ENCODE assay signal across 8 mouse cellular contexts in the genomic region with DNA sequence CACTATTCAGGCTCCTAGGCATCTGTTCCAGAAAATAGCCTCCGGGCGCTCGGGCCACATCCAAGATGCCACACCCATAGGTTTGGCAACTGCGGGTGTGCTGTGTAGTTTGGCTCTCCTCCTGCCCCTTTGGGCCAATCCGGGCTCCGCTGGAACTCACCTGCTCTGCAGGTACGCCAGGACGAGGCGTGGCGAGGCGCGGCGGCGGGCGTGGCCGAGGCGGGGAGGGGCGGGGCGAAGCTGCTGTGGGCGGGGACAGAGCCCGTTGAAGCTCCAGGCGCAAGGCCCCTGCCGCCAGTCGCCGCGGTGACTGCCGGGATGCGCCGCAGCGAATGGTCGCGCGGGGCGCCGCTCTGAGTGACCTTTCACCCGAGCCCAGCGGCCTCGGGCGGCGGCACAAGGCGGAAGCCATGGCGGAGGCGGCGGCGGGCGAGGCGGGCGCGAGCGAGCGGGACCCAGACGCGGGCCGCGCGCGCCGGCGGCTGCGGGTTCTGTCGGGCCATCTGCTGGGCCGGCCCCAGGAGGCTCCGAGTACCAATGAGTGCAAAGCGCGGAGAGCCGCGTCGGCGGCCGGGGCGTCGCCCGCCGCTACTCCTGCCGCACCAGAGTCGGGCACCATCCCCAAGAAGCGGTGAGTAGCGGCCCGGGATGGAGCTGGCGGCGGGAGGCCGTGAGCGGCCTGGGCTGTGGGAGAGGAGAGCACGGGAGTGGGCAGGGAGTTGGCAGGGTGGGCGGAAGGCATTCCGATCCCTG. TPM values are rescaled to one million over a fixed set of nuclear protein-coding genes. Genes with fewer than 3 reads are reported as not detected.
DNase-seq lines count a peak whose midpoint lies in the region; ATAC-seq and TF ChIP-seq lines count a peak whose summit lies in the region.

A gene (plus strand): TSS at position 297 of the 753 bp plus-strand sequence.

- TF ChIP-seq RAD21 in CH12.LX (IDR thresholded peaks at IDR 0.05; ENCODE audit: low read depth, low read length), result no peak

- H3K27ac ChIP-seq in CH12.LX (ENCODE audit: insufficient read depth, low read depth), result no peak within 1 kb of the TSS
- peak within 1 kb of the TSS; percentile 75 for H3K27ac ChIP-seq in forebrain, embryonic 12.5 days
- H3K27ac ChIP-seq in liver, postnatal 0 days (ENCODE audit: low read depth), result peak within 1 kb of the TSS; percentile 94
- peak within 1 kb of the TSS; percentile 74 for H3K27ac ChIP-seq in neural tube, embryonic 14.5 days (ENCODE audit: low read depth, low read length)

- peak; percentile 87 for TF ChIP-seq POLR2A in CH12.LX (IDR thresholded peaks at IDR 0.05; ENCODE audit: low read depth, low read length)

- ATAC-seq in forebrain, embryonic 12.5 days (ENCODE audit: low FRiP score), result peak; percentile 95
- peak; percentile 96 for ATAC-seq in liver, postnatal 0 days
- ATAC-seq in neural tube, embryonic 14.5 days (ENCODE audit: low read depth), result peak; percentile 96

- H3K4me1 ChIP-seq in CH12.LX (ENCODE audit: control insufficient read depth in 1 of 2, insufficient read depth in 2 of 2), result peaks cover 15 to 54% of the 10 kb centered on the region in 2 experiments
- peaks cover 20% of the 10 kb centered on the region for H3K4me1 ChIP-seq in forebrain, embryonic 12.5 days
- H3K4me1 ChIP-seq in liver, postnatal 0 days (ENCODE audit: insufficient read depth), result peaks cover 15% of the 10 kb centered on the region
- peaks cover 12% of the 10 kb centered on the region for H3K4me1 ChIP-seq in neural tube, embryonic 14.5 days (ENCODE audit: control insufficient read depth, insufficient read depth, low read length)

- under 1% methylated on average over 75 of the region's 86 CpGs for WGBS in forebrain, embryonic 12.5 days
- whole genome bisulfite sequencing in large intestine, adult 2 months, result under 1% methylated on average over 73 of the region's 86 CpGs
- under 1% methylated on average over 74 of the region's 86 CpGs for WGBS in liver, postnatal 0 days (ENCODE audit: insufficient replicate concordance)
- 0% methylated on average over 85 of the region's 86 CpGs for WGBS in neural tube, embryonic 14.5 days

- in situ Hi-C loops in CH12.LX (cut with MboI; ENCODE audit: low pct_ligation_motif_present, low pct_unique_long_range_greater_than_20kb, low sequenced_read_pairs), result no loop called here

- intact Hi-C loops in heart, postnatal 10 days (cut with DNase I), result loop anchor here (5.0 kb wide), 1 partner anchor 40 kb away; no protein-coding TSS in a partner anchor

- peak; percentile 73 for DNase-seq in CH12.LX (ENCODE audit: extremely low read depth)
- peak; percentile 71 for DNase-seq in c-Kit-positive CD71-positive TER-119-negative erythroid progenitor cells, embryonic 14.5 days (ENCODE audit: low read depth)
- peak; percentile 88 to 93 for DNase-seq in heart, postnatal 10 days
- peak; percentile 82 for DNase-seq in large intestine, adult 2 months (ENCODE audit: low read depth, low spot score)
- peak; percentile 94 for DNase-seq in liver, postnatal 0 days
- peak; percentile 89 for DNase-seq in testis, postnatal 10 days (ENCODE audit: low spot score)

- dilution Hi-C loops in CH12.LX (cut with MboI; ENCODE audit: extremely low pct_ligation_motif_present, extremely low pct_unique_long_range_greater_than_20kb, low sequenced_read_pairs), result no loop called here

- H3K4me2 ChIP-seq in CH12.LX (ENCODE audit: insufficient read depth, low read depth, poor library complexity, severe bottlenecking), result peak within 1 kb of the TSS; percentile 92
- peak within 1 kb of the TSS; percentile 71 for H3K4me2 ChIP-seq in forebrain, embryonic 12.5 days
- peak within 1 kb of the TSS; percentile 90 for H3K4me2 ChIP-seq in liver, postnatal 0 days (ENCODE audit: low read depth, low read length)
- peak within 1 kb of the TSS; percentile 79 for H3K4me2 ChIP-seq in neural tube, embryonic 14.5 days (ENCODE audit: low read depth, low read length)

- no peaks in the 10 kb centered on the region for H3K9me3 ChIP-seq in CH12.LX (replicated peaks; ENCODE audit: low read length)
- H3K9me3 ChIP-seq in forebrain, embryonic 12.5 days, result no peaks in the 10 kb centered on the region
- no peaks in the 10 kb centered on the region for H3K9me3 ChIP-seq in liver, postnatal 0 days (ENCODE audit: low read length)
- no peaks in the 10 kb centered on the region for H3K9me3 ChIP-seq in neural tube, embryonic 14.5 days (ENCODE audit: control insufficient read depth, low read length)

- TF ChIP-seq CTCF in CH12.LX (conservative IDR thresholded peaks at IDR 0.05 in 1 of 2, IDR thresholded peaks at IDR 0.05 in 1 of 2; ENCODE audit: low read depth in 2 of 2, low read length in 2 of 2), result no peak
- 0 out of 2 replicates have a peak, but pooled peaks have one; percentile 1 for TF ChIP-seq CTCF in liver, postnatal 0 days (IDR thresholded peaks at IDR 0.05; ENCODE audit: low read depth)

- H3K27me3 ChIP-seq in CH12.LX (replicated peaks), result no peaks in the 10 kb centered on the region
- H3K27me3 ChIP-seq in forebrain, embryonic 12.5 days, result 0 out of 2 replicates have a peak, but pooled peaks cover 3% of the 10 kb centered on the region
- no peaks in the 10 kb centered on the region for H3K27me3 ChIP-seq in liver, postnatal 0 days (ENCODE audit: insufficient read depth, low read length)
- no peaks in the 10 kb centered on the region; the same call in 1 of the 2 replicates for H3K27me3 ChIP-seq in neural tube, embryonic 14.5 days (ENCODE audit: control insufficient read depth, insufficient read depth, low read length)

- H3K36me3 ChIP-seq in CH12.LX (replicated peaks in 1 of 2; ENCODE audit: control insufficient read depth in 1 of 2, insufficient read depth in 1 of 2, low read length in 1 of 2), result peaks cover 3 to 19% of the 10 kb centered on the region in 2 experiments
- H3K36me3 ChIP-seq in forebrain, embryonic 12.5 days (replicated peaks), result no peaks in the 10 kb centered on the region
- H3K36me3 ChIP-seq in liver, postnatal 0 days (replicated peaks; ENCODE audit: insufficient read depth, low read length), result no peaks in the 10 kb centered on the region
- H3K36me3 ChIP-seq in neural tube, embryonic 14.5 days (ENCODE audit: control insufficient read depth, insufficient read depth, low read length), result no peaks in the 10 kb centered on the region

- peak within 1 kb of the TSS; percentile 71 for H3K9ac ChIP-seq in CH12.LX (ENCODE audit: insufficient read depth, low read depth)
- H3K9ac ChIP-seq in forebrain, embryonic 12.5 days, result peak within 1 kb of the TSS; percentile 90
- peak within 1 kb of the TSS; percentile 91 for H3K9ac ChIP-seq in liver, postnatal 0 days (replicated peaks)
- H3K9ac ChIP-seq in neural tube, embryonic 14.5 days (replicated peaks; ENCODE audit: low read depth, low read length), result peak within 1 kb of the TSS; percentile 81

- peaks cover 40% of the 10 kb centered on the region for H3K79me2 ChIP-seq in CH12.LX (replicated peaks; ENCODE audit: control insufficient read depth, extremely low read depth, insufficient read depth, poor library complexity, severe bottlenecking)

- no peak for TF ChIP-seq EP300 in CH12.LX (IDR thresholded peaks at IDR 0.05; ENCODE audit: low read length)
- no peak for TF ChIP-seq EP300 in liver, postnatal 0 days (IDR thresholded peaks at IDR 0.05; ENCODE audit: low read depth)

- H3K4me3 ChIP-seq in CH12.LX (replicated peaks in 1 of 3; ENCODE audit: low read depth in 2 of 3, low read length in 2 of 3, poor library complexity in 1 of 3), result peak within 1 kb of the TSS; percentile 69 to 94 (median 92)
- H3K4me3 ChIP-seq in forebrain, embryonic 12.5 days (replicated peaks), result peak within 1 kb of the TSS; percentile 92
- peak within 1 kb of the TSS; percentile 93 for H3K4me3 ChIP-seq in liver, postnatal 0 days (ENCODE audit: low read depth, low read length)
- peak within 1 kb of the TSS; percentile 88 for H3K4me3 ChIP-seq in neural tube, embryonic 14.5 days (ENCODE audit: low read depth, low read length)

TF ChIP-seq in CH12.LX, 34 proteins besides CTCF, POLR2A, EP300 and RAD21 (continues in another document):
- TF ChIP-seq JUND (conservative IDR thresholded peaks at IDR 0.05; ENCODE audit: low read depth, low read length), result no peak
- TF ChIP-seq MAFK (IDR thresholded peaks at IDR 0.05; ENCODE audit: insufficient replicate concordance, low read length), result no peak
- TF ChIP-seq KAT2A (IDR thresholded peaks at IDR 0.05; ENCODE audit: insufficient replicate concordance, low read length), result peak; percentile 80; the same call in 1 of the 2 replicates
- TF ChIP-seq SIN3A (IDR thresholded peaks at IDR 0.05; ENCODE audit: low read length), result peak; percentile 84; the same call in 1 of the 2 replicates
- TF ChIP-seq HCFC1 (IDR thresholded peaks at IDR 0.05; ENCODE audit: low read depth, low read length), result peak; percentile 76
- peak; percentile 52; the same call in 1 of the 2 replicates for TF ChIP-seq MEF2A (IDR thresholded peaks at IDR 0.05; ENCODE audit: borderline replicate concordance, low read depth, low read length)
- no peak for TF ChIP-seq POLR2AphosphoS2 (IDR thresholded peaks at IDR 0.05; ENCODE audit: low read depth, low read length)
- TF ChIP-seq JUN (IDR thresholded peaks at IDR 0.05; ENCODE audit: insufficient read depth, low read depth, low read length), result no peak
- no peak for TF ChIP-seq BHLHE40 (IDR thresholded peaks at IDR 0.05; ENCODE audit: low read depth, low read length)
- peak; percentile 80 for TF ChIP-seq MXI1 (IDR thresholded peaks at IDR 0.05; ENCODE audit: low read depth, low read length)
- TF ChIP-seq TBP (conservative IDR thresholded peaks at IDR 0.05; ENCODE audit: low read depth, low read length), result no peak
- peak; percentile 70; the same call in 1 of the 2 replicates for TF ChIP-seq UBTF (IDR thresholded peaks at IDR 0.05; ENCODE audit: low read depth, low read length)
- TF ChIP-seq CHD2 (IDR thresholded peaks at IDR 0.05; ENCODE audit: low read length), result peak; percentile 57
- peak; percentile 64 for TF ChIP-seq TCF12 (IDR thresholded peaks at IDR 0.05; ENCODE audit: low read depth, low read length)
- TF ChIP-seq PAX5 (IDR thresholded peaks at IDR 0.05; ENCODE audit: low read length), result no peak
- TF ChIP-seq GABPA (IDR thresholded peaks at IDR 0.05; ENCODE audit: insufficient replicate concordance, low read depth, low read length), result no peak
- no peak for TF ChIP-seq ZKSCAN1 (IDR thresholded peaks at IDR 0.05; ENCODE audit: borderline replicate concordance, low read depth, low read length)
- TF ChIP-seq MAX (IDR thresholded peaks at IDR 0.05; ENCODE audit: low read length), result no peak
- TF ChIP-seq ZC3H11A (IDR thresholded peaks at IDR 0.05; ENCODE audit: low read depth, low read length), result no peak

RNA-seq across cellular contexts. Expression of the gene that starts here (rescaled TPM):
- total RNA-seq in CH12.LX (2012; rRNA removed) (38.6 and 51.8 TPM in 2 replicates), CH12.LX (2014; rRNA removed) (49.3 and 60.8 TPM in 2 replicates)
- 66.9 and 67.7 TPM in 2 replicates for polyA plus RNA-seq in CH12.LX (2012; ENCODE audit: insufficient read length, low read depth)
- polyA plus RNA-seq in forebrain, embryonic 12.5 days (2016; fragmentation: Nextera tagmentation; extraction: Ambion mirVana), result 43.9 and 45.1 TPM in 2 replicates
- total RNA-seq in heart, postnatal 10 days (2021), result 10 to 100 TPM; 44.1 to 44.8 TPM
- polyA plus RNA-seq in large intestine, adult 2 months (2012; rRNA removed), result 3.4 and 4.3 TPM in 2 replicates
- polyA plus RNA-seq in liver, postnatal 0 days (2015; fragmentation: Nextera tagmentation; extraction: Ambion mirVana), result 5.1 and 5.7 TPM in 2 replicates
- polyA plus RNA-seq in neural tube, embryonic 14.5 days (2014; fragmentation: Nextera tagmentation; extraction: Ambion mirVana), result 35.1 and 47.8 TPM in 2 replicates
